Mouse (Mus musculus): ENCODE data around the gene Fbxl12. TPM values are rescaled to one million over a fixed set of nuclear protein-coding genes. Genes with fewer than 3 reads are reported as not detected.
A peak's percentile ranks its signal among the peaks of the same experiment; 100 is the strongest.

Gene Fbxl12
- polyA plus RNA-seq, 1 experiment from 2014 or later = 9.1 TPM

GRCm38 (mm10) chr9:20611976-20612375 is 32.6 kb downstream of the Fbxl12 start:
- H3K27me3 ChIP-seq (replicated peaks; ENCODE audit: control insufficient read depth, insufficient read depth, low read length) = no peaks in the 10 kb centered on the region
- DNase-seq (ENCODE audit: low spot score) = no peak
- H3K4me1 ChIP-seq (replicated peaks; ENCODE audit: control insufficient read depth, insufficient read depth, low read length) = no peaks in the 10 kb centered on the region
- H3K36me3 ChIP-seq (ENCODE audit: control insufficient read depth, insufficient read depth, low read length) = no peaks in the 10 kb centered on the region; the same call in 1 of the 2 replicates
- WGBS = 73% methylated on average over 5 of the region's 5 CpGs
- ATAC-seq (replicated peaks; ENCODE audit: low FRiP score) = no peak
- peaks cover 3% of the 10 kb centered on the region for H3K9me3 ChIP-seq (ENCODE audit: control insufficient read depth, low read length)
- no peak overlapping the region for H3K9ac ChIP-seq (ENCODE audit: low read depth, low read length)
- H3K4me3 ChIP-seq (ENCODE audit: low read depth, low read length) = no peak overlapping the region
- H3K27ac ChIP-seq (ENCODE audit: low read depth, low read length) = no peak overlapping the region
- no peak overlapping the region for H3K4me2 ChIP-seq

GRCm38 (mm10) chr9:20609831-20610464 is 34.6 kb downstream of the Fbxl12 start:
- Histone ChIP-seq H3K4me2 (no peak overlapping the region), H3K9ac (ENCODE audit: low read depth, low read length) (no peak overlapping the region), H3K4me1 (replicated peaks; ENCODE audit: control insufficient read depth, insufficient read depth, low read length) (peaks cover 3% of the 10 kb centered on the region; the same call in 1 of the 2 replicates), H3K27ac (ENCODE audit: low read depth, low read length) (no peak overlapping the region), H3K36me3 (ENCODE audit: control insufficient read depth, insufficient read depth, low read length) (no peaks in the 10 kb centered on the region; the same call in 1 of the 2 replicates), H3K27me3 (replicated peaks; ENCODE audit: control insufficient read depth, insufficient read depth, low read length) (no peaks in the 10 kb centered on the region), H3K4me3 (ENCODE audit: low read depth, low read length) (no peak overlapping the region), H3K9me3 (ENCODE audit: control insufficient read depth, low read length) (peaks cover 3% of the 10 kb centered on the region)
- DNase-seq (ENCODE audit: low spot score) (no peak), ATAC-seq (replicated peaks; ENCODE audit: low FRiP score) (no peak)
- WGBS = 84% methylated on average over 5 of the region's 5 CpGs

GRCm38 (mm10) chr9:20607100-20607974 is 37.2 kb downstream of the Fbxl12 start:
- no peaks in the 10 kb centered on the region for H3K27me3 ChIP-seq (replicated peaks; ENCODE audit: control insufficient read depth, insufficient read depth, low read length)
- peaks cover 3% of the 10 kb centered on the region for H3K9me3 ChIP-seq (ENCODE audit: control insufficient read depth, low read length)
- H3K4me3 ChIP-seq (ENCODE audit: low read depth, low read length) = peak overlapping the region; percentile 63
- under 1% methylated on average over 57 of the region's 57 CpGs for WGBS
- peak; percentile 83 for ATAC-seq (replicated peaks; ENCODE audit: low FRiP score)
- peak overlapping the region; percentile 81 for H3K27ac ChIP-seq (ENCODE audit: low read depth, low read length)
- H3K9ac ChIP-seq (ENCODE audit: low read depth, low read length) = peak overlapping the region; percentile 84
- H3K4me1 ChIP-seq (replicated peaks; ENCODE audit: control insufficient read depth, insufficient read depth, low read length) = peaks cover 3% of the 10 kb centered on the region; the same call in 1 of the 2 replicates
- no peaks in the 10 kb centered on the region; the same call in 1 of the 2 replicates for H3K36me3 ChIP-seq (ENCODE audit: control insufficient read depth, insufficient read depth, low read length)
- DNase-seq (ENCODE audit: low spot score) = peak; percentile 95
- H3K4me2 ChIP-seq = peak overlapping the region; percentile 67

- ATAC-seq (replicated peaks; ENCODE audit: low FRiP score) = no peak
- H3K4me2 ChIP-seq = peak overlapping the region; percentile 67; the same call in 1 of the 2 replicates
- H3K9ac ChIP-seq (ENCODE audit: low read depth, low read length) = no peak overlapping the region
- peaks cover 3% of the 10 kb centered on the region for H3K9me3 ChIP-seq (ENCODE audit: control insufficient read depth, low read length)
- no peaks in the 10 kb centered on the region for H3K27me3 ChIP-seq (replicated peaks; ENCODE audit: control insufficient read depth, insufficient read depth, low read length)
- no peaks in the 10 kb centered on the region; the same call in 1 of the 2 replicates for H3K36me3 ChIP-seq (ENCODE audit: control insufficient read depth, insufficient read depth, low read length)
- H3K4me1 ChIP-seq (replicated peaks; ENCODE audit: control insufficient read depth, insufficient read depth, low read length) = peaks cover 3% of the 10 kb centered on the region; the same call in 1 of the 2 replicates
- 82% methylated on average over 1 of the region's 1 CpGs for WGBS
- DNase-seq (ENCODE audit: low spot score) = no peak
- H3K4me3 ChIP-seq (ENCODE audit: low read depth, low read length) = no peak overlapping the region
- no peak overlapping the region for H3K27ac ChIP-seq (ENCODE audit: low read depth, low read length)
These were observed 38.3 kb downstream of the Fbxl12 start for GRCm38 (mm10) chr9:20606269-20606668.

DNA sequence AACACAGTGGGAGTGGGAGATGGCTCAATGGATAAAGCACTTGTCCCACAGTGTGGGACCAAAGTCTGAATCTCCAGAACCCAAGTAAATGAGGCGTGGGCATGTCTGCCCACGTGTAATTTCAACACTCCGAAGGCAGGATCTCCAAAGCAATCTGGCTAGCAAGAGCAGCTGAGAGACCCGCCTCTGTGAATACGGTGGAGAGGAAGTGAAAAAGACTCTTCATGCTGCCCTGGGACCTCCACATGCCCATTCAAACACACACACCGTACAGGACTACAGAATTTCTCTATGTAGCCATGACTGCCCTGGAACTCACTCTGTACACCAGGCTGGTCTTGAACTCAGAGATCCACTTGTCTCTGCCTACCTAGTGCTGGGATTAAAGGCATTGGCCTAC is 43.3 kb downstream of the Fbxl12 start:
- H3K9ac ChIP-seq (ENCODE audit: low read depth, low read length) = no peak overlapping the region
- DNase-seq (ENCODE audit: low spot score) = no peak

GRCm38 (mm10) chr9:20581175-20581634 is 63.4 kb downstream of the Fbxl12 start, which contains the start of gene Zfp846:
TSS of gene Zfp846 (plus strand) at chr9:20581291.
- Histone ChIP-seq H3K27me3 (replicated peaks; ENCODE audit: control insufficient read depth, insufficient read depth, low read length) (peaks cover 3% of the 10 kb centered on the region; the same call in 1 of the 2 replicates), H3K9ac (ENCODE audit: low read depth, low read length) (peak within 1 kb of the TSS; percentile 71), H3K9me3 (ENCODE audit: control insufficient read depth, low read length) (peaks cover 3% of the 10 kb centered on the region; the same call in 1 of the 2 replicates), H3K4me1 (replicated peaks; ENCODE audit: control insufficient read depth, insufficient read depth, low read length) (no peaks in the 10 kb centered on the region), H3K27ac (ENCODE audit: low read depth, low read length) (peak within 1 kb of the TSS; percentile 63; the same call in 1 of the 2 replicates), H3K36me3 (ENCODE audit: control insufficient read depth, insufficient read depth, low read length) (peaks cover 2% of the 10 kb centered on the region; the same call in 1 of the 2 replicates), H3K4me3 (ENCODE audit: low read depth, low read length) (peak within 1 kb of the TSS; percentile 70), H3K4me2 (peak within 1 kb of the TSS; percentile 77)
- DNase-seq (ENCODE audit: low spot score) = peak; percentile 96
- ATAC-seq (replicated peaks; ENCODE audit: low FRiP score) = peak; percentile 96
- under 1% methylated on average over 30 of the region's 30 CpGs for WGBS

More for the DNA sequence above, 43.3 kb downstream of the Fbxl12 start:
- Histone ChIP-seq H3K27me3 (replicated peaks; ENCODE audit: control insufficient read depth, insufficient read depth, low read length) (no peaks in the 10 kb centered on the region), H3K36me3 (ENCODE audit: control insufficient read depth, insufficient read depth, low read length) (no peaks in the 10 kb centered on the region), H3K4me1 (replicated peaks; ENCODE audit: control insufficient read depth, insufficient read depth, low read length) (no peaks in the 10 kb centered on the region), H3K4me2 (no peak overlapping the region), H3K27ac (ENCODE audit: low read depth, low read length) (no peak overlapping the region), H3K9me3 (ENCODE audit: control insufficient read depth, low read length) (no peaks in the 10 kb centered on the region), H3K4me3 (ENCODE audit: low read depth, low read length) (no peak overlapping the region)
- no peak for ATAC-seq (replicated peaks; ENCODE audit: low FRiP score)
- 72% methylated on average over 6 of the region's 6 CpGs for WGBS

- Histone ChIP-seq H3K27ac (ENCODE audit: low read depth, low read length) (no peak overlapping the region), H3K9ac (ENCODE audit: low read depth, low read length) (no peak overlapping the region), H3K4me3 (ENCODE audit: low read depth, low read length) (no peak overlapping the region), H3K36me3 (ENCODE audit: control insufficient read depth, insufficient read depth, low read length) (no peaks in the 10 kb centered on the region), H3K4me2 (no peak overlapping the region), H3K27me3 (replicated peaks; ENCODE audit: control insufficient read depth, insufficient read depth, low read length) (peaks cover 3% of the 10 kb centered on the region; the same call in 1 of the 2 replicates), H3K9me3 (ENCODE audit: control insufficient read depth, low read length) (no peaks in the 10 kb centered on the region; the same call in 1 of the 2 replicates), H3K4me1 (replicated peaks; ENCODE audit: control insufficient read depth, insufficient read depth, low read length) (no peaks in the 10 kb centered on the region)
- 76% methylated on average over 2 of the region's 2 CpGs for WGBS
- DNase-seq (ENCODE audit: low spot score) = no peak
- no peak for ATAC-seq (replicated peaks; ENCODE audit: low FRiP score)
These were observed 68.0 kb downstream of the Fbxl12 start for GRCm38 (mm10) chr9:20576591-20576990.

DNA sequence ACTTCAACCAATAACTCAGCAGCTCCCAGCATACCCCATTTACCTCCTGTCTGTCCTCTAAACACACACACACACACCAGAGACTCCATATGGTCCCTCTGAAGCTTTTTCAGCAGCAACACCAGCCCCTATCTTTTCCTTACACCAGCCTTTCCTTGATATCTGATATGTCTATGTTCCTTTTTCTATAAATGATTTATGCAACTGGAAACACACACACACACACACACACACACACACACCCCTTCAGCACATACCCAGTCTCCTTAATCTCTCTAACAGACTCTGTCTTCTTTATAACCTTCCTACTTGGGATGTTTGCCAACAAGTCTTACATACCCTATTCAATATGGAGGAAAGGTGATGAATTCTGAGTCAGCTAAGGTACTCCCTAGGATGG is 73.5 kb downstream of the Fbxl12 start:
- H3K4me2 ChIP-seq = no peak overlapping the region
- H3K4me3 ChIP-seq (ENCODE audit: low read depth, low read length) = no peak overlapping the region
- no peak for ATAC-seq (replicated peaks; ENCODE audit: low FRiP score)
- DNase-seq (ENCODE audit: low spot score) = no peak
- H3K4me1 ChIP-seq (replicated peaks; ENCODE audit: control insufficient read depth, insufficient read depth, low read length) = no peaks in the 10 kb centered on the region
- H3K9me3 ChIP-seq (ENCODE audit: control insufficient read depth, low read length) = no peaks in the 10 kb centered on the region
- no peak overlapping the region for H3K27ac ChIP-seq (ENCODE audit: low read depth, low read length)
- no peaks in the 10 kb centered on the region for H3K27me3 ChIP-seq (replicated peaks; ENCODE audit: control insufficient read depth, insufficient read depth, low read length)
- H3K36me3 ChIP-seq (ENCODE audit: control insufficient read depth, insufficient read depth, low read length) = no peaks in the 10 kb centered on the region
- H3K9ac ChIP-seq (ENCODE audit: low read depth, low read length) = no peak overlapping the region
